Mouse (Mus musculus) neural tube, embryonic 13.5 days (tissue): ENCODE data around the gene Smim5. TPM values are rescaled to one million over a fixed set of nuclear protein-coding genes. Genes with fewer than 3 reads are reported as not detected.

Experiments used
- ATAC-seq: fragments of 200-750 bp; cut with Nextera tagmentation; 2 replicates; pipeline ENCODE4 v1.8.0; 2017; ENCODE audit warnings: low read depth, mild to moderate bottlenecking, moderate TSS enrichment, moderate library complexity
- H3K27ac ChIP-seq: fragments of 300-500 bp; sonication (generic); replicated peaks from 2 replicates; pipeline ENCODE4 v1.5.1; 2015; ENCODE audit warnings: moderate library complexity, mild to moderate bottlenecking, inconsistent platforms
- H3K27me3 ChIP-seq: fragments of 300-500 bp; sonication (generic); 2 replicates; pipeline ENCODE4 v1.6.1; 2015; ENCODE audit warnings: mild to moderate bottlenecking, inconsistent platforms
- H3K36me3 ChIP-seq: fragments of 300-500 bp; sonication (generic); 2 replicates; pipeline ENCODE4 v1.6.1; 2015; ENCODE audit warnings: mild to moderate bottlenecking, inconsistent platforms
- H3K4me1 ChIP-seq: fragments of 300-500 bp; sonication (generic); replicated peaks from 2 replicates; pipeline ENCODE4 v1.6.1; 2015; ENCODE audit warnings: inconsistent platforms
- H3K4me2 ChIP-seq: fragments of 300-500 bp; sonication (generic); 2 replicates; pipeline ENCODE4 v1.6.1; 2015; ENCODE audit warnings: inconsistent platforms, mild to moderate bottlenecking, moderate library complexity
- H3K4me3 ChIP-seq: fragments of 300-500 bp; sonication (generic); 2 replicates; pipeline ENCODE4 v1.5.1; 2015; ENCODE audit warnings: mild to moderate bottlenecking, inconsistent platforms
- H3K9ac ChIP-seq: fragments of 300-500 bp; sonication (generic); 2 replicates; pipeline ENCODE4 v1.6.1; 2015; ENCODE audit warnings: moderate library complexity, mild to moderate bottlenecking, inconsistent platforms
- H3K9me3 ChIP-seq: fragments of 300-500 bp; sonication (generic); 2 replicates; pipeline ENCODE4 v1.6.1; 2016; ENCODE audit warnings: inconsistent platforms
- WGBS: fragments of 180-500 bp; shearing (Covaris S2); methylation state at CpG from one replicate; pipeline ENCODE4 v1.1.7; 2015; 5-methylcytosine and 5-hydroxymethylcytosine counted together
- polyA plus RNA-seq: library from polyadenylated mRNA; unstranded; fragments of >200 nt; fragmentation: Nextera tagmentation; extraction: Ambion mirVana; gene quantifications from 2 replicates; pipeline ENCODE4 v1.2.1, GENCODE M21; 2015

Gene Smim5
- polyA plus RNA-seq, 1 experiment from 2014 or later = 0.85 TPM

- WGBS = 75% methylated on average over 8 of the region's 8 CpGs
- Histone ChIP-seq H3K4me1 (peaks cover 2% of the 10 kb centered on the region; the same call in 1 of the 2 replicates), H3K27me3 (peaks cover 16% of the 10 kb centered on the region), H3K4me2 (no peak overlapping the region), H3K36me3 (no peaks in the 10 kb centered on the region), H3K9ac (no peak overlapping the region), H3K27ac (no peak overlapping the region), H3K4me3 (no peak overlapping the region), H3K9me3 (no peaks in the 10 kb centered on the region)
- no peak for ATAC-seq
Measured at GRCm38 (mm10) chr11:115878071-115878470, 21.7 kb upstream of the Smim5 start.

GRCm38 (mm10) chr11:115881002-115881401, 18.8 kb upstream of the Smim5 start:
- no peak overlapping the region for H3K9ac ChIP-seq
- no peak for ATAC-seq
- H3K27me3 ChIP-seq = peaks cover 30% of the 10 kb centered on the region
- 24% methylated on average over 5 of the region's 5 CpGs for WGBS
- no peak overlapping the region for H3K4me2 ChIP-seq
- no peak overlapping the region for H3K4me3 ChIP-seq
- no peaks in the 10 kb centered on the region for H3K36me3 ChIP-seq
- no peak overlapping the region for H3K27ac ChIP-seq
- peaks cover 8% of the 10 kb centered on the region for H3K4me1 ChIP-seq
- H3K9me3 ChIP-seq = no peaks in the 10 kb centered on the region

DNA sequence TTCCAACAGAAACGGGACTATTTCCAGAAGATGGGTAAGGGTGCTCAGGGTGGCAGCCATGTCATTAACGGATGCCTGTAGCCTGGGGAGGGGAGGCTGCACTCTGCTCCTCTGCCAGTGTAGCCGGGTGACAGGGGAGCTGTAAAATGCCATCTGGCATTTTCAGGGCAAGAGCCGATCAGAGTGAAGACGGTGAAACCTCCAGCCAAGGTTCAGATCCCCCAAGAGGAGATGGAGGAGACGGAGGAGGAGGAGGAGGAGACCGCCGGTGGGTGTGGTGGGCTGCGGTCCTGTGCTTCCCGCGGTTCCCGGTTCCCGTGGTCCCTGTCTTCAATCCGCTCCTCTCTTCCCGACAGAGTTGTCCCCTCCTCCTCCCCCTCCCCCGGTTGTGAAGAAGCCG, 16.5 kb upstream of the Smim5 start:
- H3K9ac ChIP-seq = no peak overlapping the region
- H3K4me1 ChIP-seq = peaks cover 8% of the 10 kb centered on the region
- 13% methylated on average over 14 of the region's 17 CpGs for WGBS
- 0 out of 2 replicates have a peak overlapping the region, but pooled peaks have one; percentile 20 for H3K4me2 ChIP-seq
- no peaks in the 10 kb centered on the region for H3K9me3 ChIP-seq
- peaks cover 30% of the 10 kb centered on the region for H3K27me3 ChIP-seq
- H3K36me3 ChIP-seq = no peaks in the 10 kb centered on the region
- no peak for ATAC-seq
- H3K27ac ChIP-seq = no peak overlapping the region
- H3K4me3 ChIP-seq = no peak overlapping the region

- H3K9ac ChIP-seq = no peak overlapping the region
- 90% methylated on average over 3 of the region's 3 CpGs for WGBS
- H3K4me2 ChIP-seq = no peak overlapping the region
- H3K9me3 ChIP-seq = no peaks in the 10 kb centered on the region
- peaks cover 30% of the 10 kb centered on the region for H3K27me3 ChIP-seq
- no peak overlapping the region for H3K27ac ChIP-seq
- ATAC-seq = no peak
- no peaks in the 10 kb centered on the region for H3K36me3 ChIP-seq
- H3K4me1 ChIP-seq = peaks cover 8% of the 10 kb centered on the region
- H3K4me3 ChIP-seq = no peak overlapping the region
Measured at GRCm38 (mm10) chr11:115884361-115884760, 15.4 kb upstream of the Smim5 start.

DNA sequence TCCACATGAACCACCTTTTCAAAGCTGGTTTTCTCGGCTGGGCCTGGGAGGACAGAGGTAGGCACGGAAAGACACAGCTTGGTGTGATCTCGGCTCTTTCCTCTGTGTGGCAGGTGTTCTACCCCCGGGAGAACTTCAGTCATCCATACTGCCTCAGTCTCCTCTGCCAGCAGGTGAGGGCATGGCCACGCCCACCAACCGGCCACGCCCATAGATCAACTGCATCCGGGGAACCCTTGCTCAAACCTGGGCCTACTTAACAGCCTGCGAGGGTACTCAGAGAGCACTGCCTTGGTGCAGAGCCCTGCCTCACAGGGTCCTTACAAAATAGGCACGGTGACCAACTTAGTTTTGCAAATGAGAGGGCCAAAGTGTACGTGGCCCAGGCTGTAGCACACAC, 14.5 kb upstream of the Smim5 start:
- Histone ChIP-seq H3K27me3 (peaks cover 30% of the 10 kb centered on the region), H3K4me3 (no peak overlapping the region), H3K4me2 (no peak overlapping the region), H3K9me3 (no peaks in the 10 kb centered on the region), H3K27ac (no peak overlapping the region), H3K4me1 (peaks cover 8% of the 10 kb centered on the region), H3K9ac (no peak overlapping the region), H3K36me3 (no peaks in the 10 kb centered on the region)
- 75% methylated on average over 11 of the region's 11 CpGs for WGBS
- ATAC-seq = no peak

- H3K9me3 ChIP-seq = no peaks in the 10 kb centered on the region
- H3K4me3 ChIP-seq = no peak overlapping the region
- 91% methylated on average over 11 of the region's 11 CpGs for WGBS
- no peak overlapping the region for H3K27ac ChIP-seq
- no peak overlapping the region for H3K9ac ChIP-seq
- H3K27me3 ChIP-seq = peaks cover 30% of the 10 kb centered on the region
- no peak for ATAC-seq
- H3K4me1 ChIP-seq = peaks cover 8% of the 10 kb centered on the region
- no peaks in the 10 kb centered on the region for H3K36me3 ChIP-seq
- H3K4me2 ChIP-seq = no peak overlapping the region
Measured at GRCm38 (mm10) chr11:115886446-115886845, 13.3 kb upstream of the Smim5 start.

- H3K27ac ChIP-seq = 0 out of 2 replicates have a peak overlapping the region, but pooled peaks have one; percentile 13
- H3K9me3 ChIP-seq = no peaks in the 10 kb centered on the region
- 78% methylated on average over 5 of the region's 5 CpGs for WGBS
- no peak overlapping the region for H3K4me3 ChIP-seq
- H3K9ac ChIP-seq = 0 out of 2 replicates have a peak overlapping the region, but pooled peaks have one; percentile 22
- no peak for ATAC-seq
- no peak overlapping the region for H3K4me2 ChIP-seq
- peaks cover 9% of the 10 kb centered on the region; the same call in 1 of the 2 replicates for H3K36me3 ChIP-seq
- peaks cover 7% of the 10 kb centered on the region for H3K4me1 ChIP-seq
- H3K27me3 ChIP-seq = peaks cover 15% of the 10 kb centered on the region
Measured at GRCm38 (mm10) chr11:115888020-115888419, 11.7 kb upstream of the Smim5 start.

GRCm38 (mm10) chr11:115889159-115889558, 10.6 kb upstream of the Smim5 start:
- no peak for ATAC-seq
- 86% methylated on average over 6 of the region's 6 CpGs for WGBS

GRCm38 (mm10) chr11:115892213-115892612, 7.6 kb upstream of the Smim5 start:
- Histone ChIP-seq H3K27ac (no peak overlapping the region), H3K4me2 (no peak overlapping the region), H3K9ac (no peak overlapping the region), H3K27me3 (no peaks in the 10 kb centered on the region), H3K4me1 (no peaks in the 10 kb centered on the region), H3K36me3 (peaks cover 49% of the 10 kb centered on the region), H3K4me3 (no peak overlapping the region), H3K9me3 (no peaks in the 10 kb centered on the region)
- ATAC-seq = no peak
- 64% methylated on average over 6 of the region's 6 CpGs for WGBS

More at GRCm38 (mm10) chr11:115889159-115889558, 10.6 kb upstream of the Smim5 start:
- no peak overlapping the region for H3K9ac ChIP-seq
- H3K9me3 ChIP-seq = no peaks in the 10 kb centered on the region
- no peaks in the 10 kb centered on the region for H3K4me1 ChIP-seq
- peaks cover 4% of the 10 kb centered on the region for H3K27me3 ChIP-seq
- H3K4me3 ChIP-seq = no peak overlapping the region
- H3K4me2 ChIP-seq = no peak overlapping the region
- H3K36me3 ChIP-seq = peaks cover 20% of the 10 kb centered on the region
- no peak overlapping the region for H3K27ac ChIP-seq

DNA sequence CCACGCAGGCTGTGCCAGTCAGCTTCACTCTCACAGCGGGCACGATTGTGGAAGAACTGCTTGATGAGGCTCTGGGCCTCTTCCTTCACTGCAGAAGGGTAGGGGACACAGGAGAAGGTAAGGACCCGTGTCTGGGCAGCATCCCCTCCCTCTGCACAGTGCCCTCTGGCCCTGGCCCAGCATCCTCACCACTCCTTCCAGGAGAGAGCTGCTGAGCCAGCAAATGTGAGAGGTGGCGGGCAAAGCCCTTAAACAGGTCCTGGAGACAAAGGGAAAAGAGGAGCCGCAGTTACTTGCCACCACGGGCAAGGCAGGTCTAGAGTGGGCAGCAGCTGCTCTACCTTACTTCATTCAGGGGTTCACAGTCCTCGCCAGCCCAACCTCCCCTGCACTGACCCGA, 6.7 kb upstream of the Smim5 start:
- Histone ChIP-seq H3K4me2 (no peak overlapping the region), H3K9ac (no peak overlapping the region), H3K4me1 (no peaks in the 10 kb centered on the region), H3K36me3 (peaks cover 54% of the 10 kb centered on the region), H3K27me3 (no peaks in the 10 kb centered on the region), H3K9me3 (no peaks in the 10 kb centered on the region), H3K4me3 (no peak overlapping the region), H3K27ac (no peak overlapping the region)
- 84% methylated on average over 9 of the region's 9 CpGs for WGBS
- ATAC-seq = no peak

- WGBS = 72% methylated on average over 14 of the region's 14 CpGs
- H3K9me3 ChIP-seq = no peaks in the 10 kb centered on the region
- no peak for ATAC-seq
- peaks cover 10% of the 10 kb centered on the region for H3K4me1 ChIP-seq
- H3K4me2 ChIP-seq = no peak overlapping the region
- H3K27ac ChIP-seq = no peak overlapping the region
- H3K4me3 ChIP-seq = no peak overlapping the region
- H3K27me3 ChIP-seq = no peaks in the 10 kb centered on the region
- no peak overlapping the region for H3K9ac ChIP-seq
- H3K36me3 ChIP-seq = peaks cover 54% of the 10 kb centered on the region
Measured at GRCm38 (mm10) chr11:115894755-115895520, 4.8 kb upstream of the Smim5 start.

DNA sequence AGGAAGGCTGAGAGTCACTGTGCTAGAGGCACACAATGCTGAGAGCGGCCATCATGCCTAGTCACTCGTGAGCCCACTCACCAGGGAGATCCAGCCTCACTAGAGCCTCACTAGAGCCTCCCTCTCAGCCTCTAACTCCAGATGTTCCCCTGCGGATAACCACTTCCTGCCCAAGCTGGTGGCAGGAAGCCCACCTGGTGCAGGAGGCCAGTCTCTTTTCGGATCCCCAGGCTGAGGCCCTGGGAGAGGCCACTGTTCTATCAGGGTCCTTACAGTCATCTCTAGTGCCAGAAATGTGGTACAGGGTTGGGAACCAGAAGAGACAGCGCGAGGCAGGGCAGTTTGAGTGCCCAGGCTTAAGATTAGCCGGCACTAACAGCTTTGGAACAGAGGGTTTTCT, 1.3 kb upstream of the Smim5 start:
- peaks cover 30% of the 10 kb centered on the region for H3K4me1 ChIP-seq
- no peaks in the 10 kb centered on the region for H3K27me3 ChIP-seq
- H3K9ac ChIP-seq = no peak overlapping the region
- H3K36me3 ChIP-seq = peaks cover 41% of the 10 kb centered on the region
- WGBS = 77% methylated on average over 7 of the region's 7 CpGs
- H3K4me3 ChIP-seq = no peak overlapping the region
- H3K27ac ChIP-seq = no peak overlapping the region
- H3K4me2 ChIP-seq = no peak overlapping the region
- no peaks in the 10 kb centered on the region for H3K9me3 ChIP-seq
- no peak for ATAC-seq

DNA sequence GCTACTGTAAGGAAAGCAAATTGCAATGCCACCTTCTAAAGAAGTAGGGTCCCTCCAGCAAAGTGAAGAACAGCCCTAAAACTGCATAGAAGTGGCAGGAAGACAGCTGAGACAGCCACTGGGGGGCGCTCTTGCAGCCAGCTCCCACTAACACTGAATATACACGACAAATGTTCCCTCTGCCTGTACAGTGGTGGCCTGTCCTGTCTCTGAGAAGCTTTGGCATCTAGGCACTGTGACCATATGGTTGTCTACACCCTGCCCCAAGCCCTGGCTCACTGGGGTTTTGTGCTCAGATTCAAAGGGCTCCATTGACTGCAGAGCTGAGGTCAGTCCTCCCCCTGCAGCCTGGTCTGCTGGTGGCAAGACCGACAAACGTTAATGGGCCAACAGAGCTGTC, 880 bp upstream of the Smim5 start:
- H3K27me3 ChIP-seq = no peaks in the 10 kb centered on the region
- H3K4me1 ChIP-seq = peaks cover 35% of the 10 kb centered on the region
- no peak for ATAC-seq
- H3K27ac ChIP-seq = no peak overlapping the region
- no peaks in the 10 kb centered on the region for H3K9me3 ChIP-seq
- H3K36me3 ChIP-seq = peaks cover 36% of the 10 kb centered on the region
- WGBS = 13% methylated on average over 4 of the region's 4 CpGs
- no peak overlapping the region for H3K9ac ChIP-seq
- no peak overlapping the region for H3K4me2 ChIP-seq
- no peak overlapping the region for H3K4me3 ChIP-seq
